Mouse (Mus musculus) urinary bladder, postnatal 25 days (tissue): ENCODE data around the gene Gm14632.
"Not testable (repeated sequence)": the region's sequence is repeated elsewhere in the genome, so short reads cannot be mapped to it uniquely, and the experiment has no call there.

ENCODE experiments used
- DNase-seq: peaks from one replicate; pipeline ENCODE4 v3.0.0; 2022; ENCODE audit warnings: low spot score

The Gm14632 gene

DNA sequence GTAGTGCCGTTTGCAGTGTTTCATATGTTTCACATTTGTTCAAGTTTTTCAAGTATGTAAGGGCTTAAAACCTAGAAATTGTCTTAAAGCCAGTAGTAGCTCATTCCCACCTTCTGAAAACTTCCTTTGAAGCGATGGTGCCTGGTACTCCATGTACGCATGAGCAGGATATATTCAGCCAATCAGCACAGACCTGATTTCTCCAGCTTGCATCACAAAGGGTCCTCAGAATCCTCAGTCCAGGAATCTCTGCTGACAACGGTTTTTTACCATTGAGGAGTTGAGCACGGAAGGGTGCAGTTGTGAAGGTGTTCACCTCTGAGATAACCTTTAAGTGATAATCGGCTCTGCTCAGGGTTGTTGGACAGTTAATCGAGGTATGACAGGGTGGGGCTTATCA lies at the start of gene Gm14632:
Gene Gm14632 (plus strand): TSS at position 301 of the 400 bp plus-strand sequence.
- DNase-seq: not testable (repeated sequence)
